Mouse (Mus musculus) thymus, adult 2 months (tissue): ENCODE measurements around the gene Tox3.

Experiments used
- CTCF ChIP-seq: fragments of 200-500 bp; IDR thresholded peaks from 2 replicates; pipeline ENCODE4 v1.5.1; 2012; ENCODE audit warnings: mild to moderate bottlenecking, control low read depth, low read length, moderate library complexity, borderline replicate concordance; ENCODE audit not compliant: control insufficient read depth, poor library complexity, insufficient read depth; ENCODE audit errors: extremely low read depth
- POLR2A ChIP-seq: fragments of 200-500 bp; IDR thresholded peaks from 2 replicates; pipeline ENCODE4 v1.6.1; 2012; ENCODE audit warnings: mild to moderate bottlenecking, low read length, control low read depth, moderate library complexity; ENCODE audit not compliant: control insufficient read depth, poor library complexity, insufficient read depth; ENCODE audit errors: extremely low read depth

GRCm38 (mm10) chr8:90254158-90254867 is 93.8 kb downstream of the Tox3 start:
- TF ChIP-seq CTCF (no peak), POLR2A (no peak)
